Mouse (Mus musculus) left cerebral cortex, adult 11 months (tissue): Measurements from ENCODE around the gene Cyp2b19.
"Not testable (repeated sequence)": the region's sequence is repeated elsewhere in the genome, so short reads cannot be mapped to it uniquely, and the experiment has no call there.

Experiments used
- DNase-seq: peaks from one replicate; pipeline ENCODE4 v3.0.0; 2022; ENCODE audit warnings: low spot score

The Cyp2b19 gene

GRCm38 (mm10) chr7:26756842-26757241, at the start of gene Cyp2b19:
Gene Cyp2b19, plus strand, starts transcription at chr7:26757142.
- DNase-seq: no peak

GRCm38 (mm10) chr7:26711061-26711460, 45.9 kb upstream of the Cyp2b19 start:
- no peak for DNase-seq

DNA sequence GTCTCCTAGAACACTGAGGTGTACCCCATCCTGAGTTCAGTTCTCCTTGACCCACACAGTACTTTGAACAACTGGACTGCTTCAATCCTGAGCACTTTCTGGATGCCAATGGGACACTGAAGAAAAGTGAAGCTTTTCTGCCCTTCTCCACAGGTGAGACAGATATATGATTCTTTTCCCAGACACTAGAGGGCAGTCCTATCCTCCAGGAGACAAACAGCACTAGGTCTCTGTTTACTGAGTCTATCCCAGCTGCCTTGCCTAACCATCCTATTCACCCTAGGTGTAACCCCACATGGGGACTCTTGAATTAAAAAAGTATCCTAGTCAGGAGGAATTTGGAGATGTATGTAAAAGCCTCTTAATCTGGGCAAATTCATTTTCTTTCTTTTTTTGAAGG, 18.0 kb upstream of the Cyp2b19 start:
- no peak for DNase-seq

- DNase-seq: no peak
These were observed 13.0 kb upstream of the Cyp2b19 start for GRCm38 (mm10) chr7:26743948-26744347.

DNA sequence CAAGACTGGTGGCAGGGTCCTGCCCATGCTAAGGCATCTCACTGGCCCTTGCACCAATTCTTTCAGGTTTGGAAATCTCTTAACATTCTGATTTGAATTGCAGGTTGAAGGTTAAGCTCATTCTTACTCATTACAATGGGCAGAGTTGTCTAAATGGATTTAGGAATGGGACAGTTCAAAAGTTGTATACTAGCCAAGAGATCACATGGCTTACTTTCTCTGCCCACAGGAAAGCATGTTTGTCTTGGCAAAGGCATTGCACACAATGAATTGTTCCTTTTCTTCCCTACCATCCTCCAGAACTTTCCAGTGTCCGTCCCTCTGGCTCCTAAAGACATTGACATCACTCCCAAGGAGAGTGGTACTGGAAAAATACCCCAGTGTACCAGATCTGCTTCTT, 11.5 kb upstream of the Cyp2b19 start:
- no peak for DNase-seq

DNA sequence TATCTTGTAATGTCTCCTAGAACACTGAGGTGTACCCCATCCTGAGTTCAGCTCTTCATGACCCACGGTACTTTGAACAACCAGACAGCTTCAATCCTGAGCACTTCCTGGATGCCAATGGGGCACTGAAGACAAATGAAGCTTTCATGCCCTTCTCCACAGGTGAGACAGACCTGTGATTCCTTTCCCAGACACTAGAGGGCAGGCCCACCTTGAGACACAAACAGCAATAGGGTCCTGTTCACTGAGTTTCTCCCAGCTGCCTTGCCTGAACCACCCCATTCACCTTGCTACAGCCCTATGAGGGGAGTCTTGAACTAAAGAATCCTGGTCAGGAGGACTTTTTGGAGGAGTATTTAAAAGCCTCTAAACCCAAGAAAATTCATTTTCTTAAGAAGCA, 10.1 kb downstream of the Cyp2b19 start:
- no peak for DNase-seq

GRCm38 (mm10) chr7:26769881-26770470, 13.0 kb downstream of the Cyp2b19 start:
- no peak for DNase-seq

GRCm38 (mm10) chr7:26772866-26773586, 16.1 kb downstream of the Cyp2b19 start:
- no peak for DNase-seq

GRCm38 (mm10) chr7:26775866-26776265, 18.9 kb downstream of the Cyp2b19 start:
- DNase-seq: no peak

GRCm38 (mm10) chr7:26777806-26778205, 20.9 kb downstream of the Cyp2b19 start:
- DNase-seq: no peak

GRCm38 (mm10) chr7:26778474-26778873, 21.5 kb downstream of the Cyp2b19 start:
- no peak for DNase-seq

DNA sequence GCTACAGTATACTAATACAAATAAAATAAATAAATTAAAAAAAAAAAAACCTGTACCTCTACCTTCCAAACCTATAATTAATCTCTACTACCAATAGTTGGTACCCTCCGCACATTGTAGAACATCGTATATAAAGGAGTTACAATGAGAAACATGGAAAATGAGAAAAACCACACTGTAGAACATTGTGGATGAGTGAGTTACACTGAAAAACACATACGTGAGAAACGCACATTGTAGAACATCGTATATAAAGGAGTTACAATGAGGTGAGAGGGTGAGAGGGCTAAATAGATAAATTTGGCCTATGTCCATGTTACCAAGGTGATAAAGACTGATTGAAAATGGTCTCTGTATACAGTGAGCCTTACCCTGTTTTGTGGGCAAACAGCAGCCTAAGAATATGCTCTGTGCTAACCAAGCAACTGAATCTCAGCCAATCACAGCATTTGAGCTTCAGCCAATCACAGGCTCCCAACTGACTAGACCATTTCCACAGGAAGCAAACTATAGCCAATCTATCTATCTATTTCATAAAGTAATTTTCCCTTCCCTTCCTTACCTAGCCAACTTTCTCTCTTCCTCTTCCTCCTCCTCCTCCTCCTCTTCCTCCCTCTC, 23.0 kb downstream of the Cyp2b19 start:
- no peak for DNase-seq

- no peak for DNase-seq
These were observed 23.6 kb downstream of the Cyp2b19 start for GRCm38 (mm10) chr7:26780510-26780909.

GRCm38 (mm10) chr7:26780998-26781766, 24.2 kb downstream of the Cyp2b19 start:
- no peak for DNase-seq

- DNase-seq: no peak
These were observed 24.8 kb downstream of the Cyp2b19 start for GRCm38 (mm10) chr7:26781767-26782131.

GRCm38 (mm10) chr7:26783163-26783562, 26.2 kb downstream of the Cyp2b19 start:
- no peak for DNase-seq

- not testable (repeated sequence) for DNase-seq
These were observed 29.1 kb downstream of the Cyp2b19 start for GRCm38 (mm10) chr7:26786013-26786412.

DNA sequence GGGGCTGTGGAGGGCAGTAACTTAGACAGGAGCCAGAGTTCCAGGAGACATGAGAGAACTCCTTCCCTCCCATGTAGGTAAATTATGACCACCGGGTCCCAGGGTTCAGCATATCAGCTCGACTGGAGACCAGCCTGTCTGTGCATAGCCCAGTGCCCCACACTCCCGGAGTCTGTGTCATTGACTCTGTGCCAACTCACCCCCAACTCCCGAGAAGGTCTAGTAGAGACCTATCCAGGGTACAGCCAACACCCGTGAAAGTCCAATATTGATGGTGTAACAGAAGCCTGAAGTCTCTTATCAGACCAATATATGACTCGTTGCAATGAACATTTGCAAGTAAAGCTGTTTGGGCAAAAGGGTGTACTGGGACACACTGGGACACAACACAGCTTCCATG, 33.0 kb downstream of the Cyp2b19 start:
- DNase-seq: no peak

DNA sequence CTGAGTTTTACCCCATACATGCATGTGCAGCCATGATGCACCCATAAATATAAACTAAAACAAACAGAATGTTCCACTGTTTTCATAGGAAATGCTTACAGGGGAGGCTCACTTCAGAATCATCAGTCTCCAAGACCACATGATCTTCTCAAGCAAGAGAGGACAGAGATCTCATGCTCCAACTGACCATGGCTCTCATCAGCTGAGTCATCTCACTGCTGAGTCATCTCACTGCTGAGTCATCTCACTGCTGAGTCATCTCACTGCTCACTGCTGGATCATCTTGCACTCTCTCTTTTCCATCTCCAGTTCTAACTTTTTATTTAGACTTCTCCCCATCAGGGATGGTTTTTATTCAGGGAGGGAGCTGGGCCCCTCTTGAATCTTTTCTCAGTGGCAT, 43.2 kb downstream of the Cyp2b19 start:
- no peak for DNase-seq

DNA sequence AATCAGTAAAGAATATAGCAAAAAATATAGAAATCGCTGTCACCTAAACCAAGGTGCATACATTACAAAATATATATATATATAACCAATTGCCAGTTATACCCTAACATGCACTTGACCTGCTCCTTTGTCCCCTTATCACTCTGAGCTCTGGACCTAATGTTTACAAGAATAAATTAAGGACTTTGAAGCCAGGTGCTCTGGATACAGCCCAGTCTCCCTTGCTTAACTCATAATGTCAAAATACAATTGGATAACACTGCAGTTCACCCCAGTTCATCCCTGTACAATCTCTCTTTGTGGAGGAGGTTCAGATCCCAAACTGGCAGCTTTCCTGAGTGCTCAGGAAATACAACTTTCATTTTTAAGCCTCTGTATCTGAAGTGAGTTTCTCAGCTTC, 44.1 kb downstream of the Cyp2b19 start:
- no peak for DNase-seq

DNA sequence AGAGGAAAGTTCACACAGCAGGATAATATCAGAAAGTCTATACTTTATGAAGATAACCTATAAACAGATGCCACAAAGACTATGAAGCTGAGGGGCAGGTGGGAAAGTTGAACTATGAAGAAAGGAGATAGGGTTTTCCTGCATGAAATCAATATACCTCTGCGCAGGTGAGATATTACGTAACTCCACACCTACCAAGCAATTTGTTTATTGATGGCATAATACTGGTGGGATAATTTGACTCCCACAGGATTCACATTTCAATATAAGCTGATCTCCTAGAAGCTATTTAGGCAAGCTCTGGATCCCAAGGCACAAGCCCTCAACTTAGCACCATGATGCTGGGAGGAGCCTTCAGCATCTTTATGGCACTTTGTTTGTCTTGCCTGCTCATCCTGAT, 51.6 kb downstream of the Cyp2b19 start, which contains the start of gene Cyp2g1:
Cyp2g1 (plus strand) TSS at position 301 of the 400 bp plus-strand sequence.
- no peak for DNase-seq
